Mouse (Mus musculus): ENCODE results near the gene Mcu. TPM values are rescaled to one million over a fixed set of nuclear protein-coding genes. Genes with fewer than 3 reads are reported as not detected.

Mcu gene
- polyA plus RNA-seq, 1 experiment from 2014 or later: 19.4 TPM

DNA sequence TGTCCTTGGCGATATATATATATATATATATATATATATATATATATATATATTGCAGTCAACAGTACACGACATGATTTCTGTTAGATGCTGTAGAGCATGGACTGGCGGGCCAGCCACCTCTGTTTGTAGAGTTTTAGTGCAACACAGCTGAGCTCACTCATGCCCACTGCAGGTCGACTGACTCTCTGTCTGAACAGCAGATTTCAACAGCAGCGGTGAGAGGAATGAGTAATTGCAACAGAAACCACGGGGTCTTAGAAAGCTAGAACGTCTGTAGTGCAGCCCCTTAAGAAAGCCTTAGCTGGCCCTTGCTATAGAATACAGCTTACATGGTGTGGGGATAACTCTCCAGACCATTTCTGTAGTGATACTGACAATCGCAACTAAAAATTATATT is 121.6 kb downstream of the Mcu start:
- peaks cover 6% of the 10 kb centered on the region for H3K9me3 ChIP-seq
- no peak for DNase-seq (ENCODE audit: low spot score)
- H3K27me3 ChIP-seq (replicated peaks; ENCODE audit: low read depth, poor library complexity, severe bottlenecking): no peaks in the 10 kb centered on the region
- peaks cover 5% of the 10 kb centered on the region for H3K4me1 ChIP-seq
- H3K27ac ChIP-seq (replicated peaks): no peak overlapping the region
- H3K4me3 ChIP-seq: no peak overlapping the region
- 82% methylated on average over 8 of the region's 8 CpGs for WGBS
- no peaks in the 10 kb centered on the region for H3K36me3 ChIP-seq (replicated peaks)

DNA sequence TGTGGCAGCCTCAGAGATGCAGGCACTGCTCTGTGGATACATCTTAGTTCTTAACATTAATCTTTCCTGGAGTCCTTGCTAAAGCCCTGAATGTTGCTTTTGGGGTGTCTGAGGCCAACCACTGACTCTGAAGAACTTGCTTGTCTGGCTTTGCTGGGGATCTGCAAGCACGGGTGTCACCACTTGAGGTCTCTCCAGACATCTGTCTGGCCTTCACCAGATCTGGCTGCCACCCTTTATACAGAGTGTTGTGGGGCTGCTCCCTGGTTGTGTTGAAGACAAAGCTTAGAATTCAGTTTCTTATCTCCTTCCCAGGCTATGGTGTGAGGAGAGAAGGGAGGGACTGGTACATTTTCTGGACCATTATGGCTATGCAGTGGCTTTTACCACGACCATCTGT is 122.4 kb downstream of the Mcu start:
- no peaks in the 10 kb centered on the region for H3K36me3 ChIP-seq (replicated peaks)
- H3K4me1 ChIP-seq: peaks cover 5% of the 10 kb centered on the region
- no peak overlapping the region for H3K4me3 ChIP-seq
- H3K27me3 ChIP-seq (replicated peaks; ENCODE audit: low read depth, poor library complexity, severe bottlenecking): no peaks in the 10 kb centered on the region
- DNase-seq (ENCODE audit: low spot score): no peak
- 72% methylated on average over 2 of the region's 2 CpGs for WGBS
- no peak overlapping the region for H3K27ac ChIP-seq (replicated peaks)
- H3K9me3 ChIP-seq: peaks cover 6% of the 10 kb centered on the region

- no peak for DNase-seq (ENCODE audit: low spot score)
- peaks cover 6% of the 10 kb centered on the region; the same call in 1 of the 2 replicates for H3K36me3 ChIP-seq (replicated peaks)
- 82% methylated on average over 8 of the region's 8 CpGs for WGBS
These were observed 125.6 kb downstream of the Mcu start for GRCm38 (mm10) chr10:59490920-59491319.

DNA sequence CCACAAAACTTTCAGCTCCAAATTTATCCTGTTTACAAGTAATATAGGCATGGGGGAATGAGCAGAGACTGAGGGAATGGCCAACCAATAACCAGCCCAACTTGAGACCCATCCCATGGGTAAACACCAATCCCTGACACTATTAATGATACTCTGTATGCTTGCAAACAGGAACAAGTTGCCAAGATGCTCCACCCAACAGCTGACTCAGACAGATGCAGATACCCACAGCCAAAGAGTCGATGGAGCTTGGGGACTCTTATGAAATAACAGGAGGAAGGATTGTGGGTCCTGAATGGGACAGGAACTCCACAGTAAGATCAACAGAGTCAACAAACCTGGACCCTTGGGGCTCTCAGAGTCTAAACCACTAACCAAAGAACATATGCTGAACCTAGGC is 127.1 kb downstream of the Mcu start:
- 87% methylated on average over 1 of the region's 1 CpGs for WGBS
- no peak for DNase-seq (ENCODE audit: low spot score)
- Histone ChIP-seq H3K27me3 (replicated peaks; ENCODE audit: low read depth, poor library complexity, severe bottlenecking) (no peaks in the 10 kb centered on the region), H3K36me3 (replicated peaks) (peaks cover 6% of the 10 kb centered on the region; the same call in 1 of the 2 replicates), H3K9me3 (peaks cover 6% of the 10 kb centered on the region), H3K4me1 (peaks cover 3% of the 10 kb centered on the region), H3K27ac (replicated peaks) (no peak overlapping the region), H3K4me3 (no peak overlapping the region)

More at GRCm38 (mm10) chr10:59490920-59491319, 125.6 kb downstream of the Mcu start:
- H3K4me3 ChIP-seq: no peak overlapping the region
- H3K27ac ChIP-seq (replicated peaks): no peak overlapping the region
- peaks cover 6% of the 10 kb centered on the region for H3K9me3 ChIP-seq
- no peaks in the 10 kb centered on the region for H3K4me1 ChIP-seq
- H3K27me3 ChIP-seq (replicated peaks; ENCODE audit: low read depth, poor library complexity, severe bottlenecking): no peaks in the 10 kb centered on the region

- no peak for DNase-seq (ENCODE audit: low spot score)
- Histone ChIP-seq H3K9me3 (peaks cover 6% of the 10 kb centered on the region), H3K27me3 (replicated peaks; ENCODE audit: low read depth, poor library complexity, severe bottlenecking) (no peaks in the 10 kb centered on the region), H3K4me3 (no peak overlapping the region), H3K36me3 (replicated peaks) (peaks cover 6% of the 10 kb centered on the region; the same call in 1 of the 2 replicates), H3K4me1 (peaks cover 6% of the 10 kb centered on the region), H3K27ac (replicated peaks) (no peak overlapping the region)
- WGBS: 92% methylated on average over 2 of the region's 2 CpGs
These were observed 129.1 kb downstream of the Mcu start for GRCm38 (mm10) chr10:59487351-59487750.

- no peak overlapping the region for H3K27ac ChIP-seq (replicated peaks)
- H3K9me3 ChIP-seq: 0 out of 2 replicates have a peak, but pooled peaks cover 2% of the 10 kb centered on the region
- DNase-seq (ENCODE audit: low spot score): no peak
- peaks cover 6% of the 10 kb centered on the region for H3K4me1 ChIP-seq
- WGBS: 85% methylated on average over 6 of the region's 6 CpGs
- H3K4me3 ChIP-seq: no peak overlapping the region
- no peaks in the 10 kb centered on the region for H3K27me3 ChIP-seq (replicated peaks; ENCODE audit: low read depth, poor library complexity, severe bottlenecking)
- H3K36me3 ChIP-seq (replicated peaks): peaks cover 9% of the 10 kb centered on the region; the same call in 1 of the 2 replicates
These were observed 132.2 kb downstream of the Mcu start for GRCm38 (mm10) chr10:59484318-59484717.

DNA sequence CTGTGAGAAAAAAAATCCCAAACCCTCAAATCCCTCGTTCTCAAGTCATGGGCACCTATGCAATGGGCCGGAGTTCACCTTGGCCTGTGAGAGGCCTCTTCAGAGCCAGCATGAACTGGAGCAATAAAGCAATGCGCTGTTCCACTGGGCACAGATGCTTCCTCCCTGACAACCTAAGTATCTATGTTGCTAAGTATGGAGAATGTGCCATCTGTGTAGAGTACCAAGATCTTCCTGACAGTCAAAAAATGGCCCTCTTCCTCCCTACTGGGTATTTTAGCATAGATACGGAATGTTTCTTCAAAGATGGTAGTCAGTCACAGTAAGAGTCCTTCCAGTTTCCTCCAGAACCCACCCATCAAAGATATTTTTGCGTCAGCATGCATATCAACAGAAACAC is 135.1 kb downstream of the Mcu start:
- WGBS: 90% methylated on average over 5 of the region's 5 CpGs
- no peak overlapping the region for H3K4me3 ChIP-seq

GRCm38 (mm10) chr10:59470451-59470850 is 146.0 kb downstream of the Mcu start:
- no peak for DNase-seq (ENCODE audit: low spot score)
- Histone ChIP-seq H3K27me3 (replicated peaks; ENCODE audit: low read depth, poor library complexity, severe bottlenecking) (no peaks in the 10 kb centered on the region), H3K9me3 (no peaks in the 10 kb centered on the region), H3K4me1 (peaks cover 22% of the 10 kb centered on the region), H3K36me3 (replicated peaks) (no peaks in the 10 kb centered on the region), H3K27ac (replicated peaks) (0 out of 2 replicates have a peak overlapping the region, but pooled peaks have one; percentile 10), H3K4me3 (no peak overlapping the region)
- 70% methylated on average over 5 of the region's 5 CpGs for WGBS

More for the DNA sequence above, 135.1 kb downstream of the Mcu start:
- 0 out of 2 replicates have a peak, but pooled peaks cover 3% of the 10 kb centered on the region for H3K36me3 ChIP-seq (replicated peaks)
- peaks cover 10% of the 10 kb centered on the region; the same call in 1 of the 2 replicates for H3K9me3 ChIP-seq
- peaks cover 6% of the 10 kb centered on the region for H3K4me1 ChIP-seq
- no peak for DNase-seq (ENCODE audit: low spot score)
- no peak overlapping the region for H3K27ac ChIP-seq (replicated peaks)
- H3K27me3 ChIP-seq (replicated peaks; ENCODE audit: low read depth, poor library complexity, severe bottlenecking): no peaks in the 10 kb centered on the region

GRCm38 (mm10) chr10:59467297-59467696 is 149.2 kb downstream of the Mcu start:
- no peak overlapping the region for H3K27ac ChIP-seq (replicated peaks)
- H3K36me3 ChIP-seq (replicated peaks): no peaks in the 10 kb centered on the region
- H3K4me1 ChIP-seq: peaks cover 23% of the 10 kb centered on the region
- H3K27me3 ChIP-seq (replicated peaks; ENCODE audit: low read depth, poor library complexity, severe bottlenecking): no peaks in the 10 kb centered on the region
- 87% methylated on average over 12 of the region's 12 CpGs for WGBS
- no peak overlapping the region for H3K4me3 ChIP-seq
- H3K9me3 ChIP-seq: no peaks in the 10 kb centered on the region
- no peak for DNase-seq (ENCODE audit: low spot score)

- Histone ChIP-seq H3K36me3 (replicated peaks) (no peaks in the 10 kb centered on the region), H3K27me3 (replicated peaks; ENCODE audit: low read depth, poor library complexity, severe bottlenecking) (no peaks in the 10 kb centered on the region), H3K4me3 (no peak overlapping the region), H3K9me3 (no peaks in the 10 kb centered on the region), H3K27ac (replicated peaks) (peak overlapping the region; percentile 48), H3K4me1 (peaks cover 23% of the 10 kb centered on the region)
- DNase-seq (ENCODE audit: low spot score): no peak
- WGBS: 66% methylated on average over 4 of the region's 4 CpGs
These were observed 149.9 kb downstream of the Mcu start for GRCm38 (mm10) chr10:59466626-59467025.

- no peaks in the 10 kb centered on the region for H3K9me3 ChIP-seq
- WGBS: 60% methylated on average over 3 of the region's 3 CpGs
- H3K27ac ChIP-seq (replicated peaks): no peak overlapping the region
- no peaks in the 10 kb centered on the region for H3K27me3 ChIP-seq (replicated peaks; ENCODE audit: low read depth, poor library complexity, severe bottlenecking)
- no peak overlapping the region for H3K4me3 ChIP-seq
- H3K36me3 ChIP-seq (replicated peaks): no peaks in the 10 kb centered on the region
- DNase-seq (ENCODE audit: low spot score): no peak
- peaks cover 18% of the 10 kb centered on the region for H3K4me1 ChIP-seq
These were observed 150.9 kb downstream of the Mcu start for GRCm38 (mm10) chr10:59465546-59465945.

DNA sequence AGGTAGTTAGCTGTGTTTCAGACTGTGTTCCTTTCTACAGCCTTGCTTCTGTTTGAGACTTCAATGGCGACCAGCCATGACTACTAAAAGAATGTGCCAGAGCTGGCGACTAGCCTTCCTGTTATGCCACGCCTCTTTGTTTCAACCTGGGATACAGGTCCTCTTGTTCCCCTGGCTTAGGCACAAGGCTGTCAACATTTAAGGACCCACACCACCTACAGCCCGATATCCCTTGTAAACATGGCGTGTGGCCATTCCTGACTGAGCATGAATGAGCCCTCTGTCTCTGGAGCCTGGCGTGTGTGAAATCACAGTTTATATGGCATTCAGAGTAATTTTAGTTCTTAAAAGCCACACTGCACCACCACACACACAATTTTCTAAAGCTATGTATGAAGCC is 154.2 kb downstream of the Mcu start:
- 85% methylated on average over 6 of the region's 6 CpGs for WGBS
- Histone ChIP-seq H3K27ac (replicated peaks) (no peak overlapping the region), H3K36me3 (replicated peaks) (no peaks in the 10 kb centered on the region; the same call in 1 of the 2 replicates), H3K4me3 (no peak overlapping the region), H3K9me3 (no peaks in the 10 kb centered on the region), H3K4me1 (peaks cover 16% of the 10 kb centered on the region), H3K27me3 (replicated peaks; ENCODE audit: low read depth, poor library complexity, severe bottlenecking) (no peaks in the 10 kb centered on the region)
- DNase-seq (ENCODE audit: low spot score): no peak

- Histone ChIP-seq H3K4me1 (no peaks in the 10 kb centered on the region), H3K4me3 (no peak overlapping the region)
- 91% methylated on average over 12 of the region's 12 CpGs for WGBS
These were observed 156.7 kb downstream of the Mcu start for GRCm38 (mm10) chr10:59459767-59460166.

More at GRCm38 (mm10) chr10:59459767-59460166, 156.7 kb downstream of the Mcu start:
- no peak for DNase-seq (ENCODE audit: low spot score)
- Histone ChIP-seq H3K36me3 (replicated peaks) (no peaks in the 10 kb centered on the region; the same call in 1 of the 2 replicates), H3K9me3 (no peaks in the 10 kb centered on the region), H3K27me3 (replicated peaks; ENCODE audit: low read depth, poor library complexity, severe bottlenecking) (no peaks in the 10 kb centered on the region), H3K27ac (replicated peaks) (no peak overlapping the region)

All from embryonic facial prominence, embryonic 10.5 days (tissue).